Mouse (Mus musculus): ENCODE results near the gene Ccdc39. TPM values are rescaled to one million over a fixed set of nuclear protein-coding genes. Genes with fewer than 3 reads are reported as not detected.
A peak's percentile ranks its signal among the peaks of the same experiment; 100 is the strongest.

The Ccdc39 gene
- polyA plus RNA-seq (2012; fragmentation: generic; extraction: Trizol) = 0.20 TPM

- no peak for TF ChIP-seq CEBPB (IDR thresholded peaks at IDR 0.05; ENCODE audit: insufficient read depth, poor library complexity, severe bottlenecking)
- no peak for TF ChIP-seq E2F4 (IDR thresholded peaks at IDR 0.05; ENCODE audit: insufficient read depth)
- TF ChIP-seq MAX (IDR thresholded peaks at IDR 0.05; ENCODE audit: low read depth) = no peak
- no peak for TF ChIP-seq USF1 (IDR thresholded peaks at IDR 0.05; ENCODE audit: low read depth)
- TF ChIP-seq MYOG (IDR thresholded peaks at IDR 0.05; ENCODE audit: control insufficient read depth in 1 of 3, insufficient read depth in 1 of 3, insufficient read length in 2 of 3, low read depth in 2 of 3) = no peak
- TF ChIP-seq MYOD1 (IDR thresholded peaks at IDR 0.05; ENCODE audit: control insufficient read depth in 1 of 3, insufficient read length in 2 of 3, low read depth in 2 of 3) = no peak
- TF ChIP-seq POLR2A (IDR thresholded peaks at IDR 0.05; ENCODE audit: insufficient read length, low read depth) = no peak
- no peak for TF ChIP-seq TCF12 (IDR thresholded peaks at IDR 0.05; ENCODE audit: insufficient read depth, poor library complexity, severe bottlenecking)
- TF ChIP-seq SRF (IDR thresholded peaks at IDR 0.05; ENCODE audit: control insufficient read depth, insufficient read length, low read depth) = no peak
- TF ChIP-seq POLR2AphosphoS2 (IDR thresholded peaks at IDR 0.05; ENCODE audit: insufficient read length, low read depth) = no peak
- TF ChIP-seq TCF3 (IDR thresholded peaks at IDR 0.05; ENCODE audit: insufficient read length, low read depth) = no peak
- TF ChIP-seq REST (IDR thresholded peaks at IDR 0.05; ENCODE audit: insufficient read depth, insufficient read length) = no peak
- Histone ChIP-seq H3K4me2 (ENCODE audit: low read depth) (peak within 1 kb of the TSS; percentile 96), H3K4me3 (peak within 1 kb of the TSS; percentile 23), H3K79me2 (ENCODE audit: control insufficient read depth, insufficient read depth) (no peaks in the 10 kb centered on the region), H3K36me3 (ENCODE audit: control insufficient read depth, insufficient read depth) (no peaks in the 10 kb centered on the region), H3ac (ENCODE audit: control insufficient read depth, insufficient read length) (no peak within 1 kb of the TSS), H3K27me3 (ENCODE audit: control insufficient read depth, insufficient read depth, insufficient read length) (no peaks in the 10 kb centered on the region)
Measured at GRCm38 (mm10) chr3:33843801-33844632, at the start of gene Ccdc39. Gene Ccdc39 (minus strand): TSS chr3:33844310.

GRCm38 (mm10) chr3:33893433-33893832 lies 49.3 kb upstream of the Ccdc39 start:
- Histone ChIP-seq H3K4me3 (no peak overlapping the region), H3K4me2 (ENCODE audit: low read depth) (no peak overlapping the region), H3ac (ENCODE audit: control insufficient read depth, insufficient read length) (no peak overlapping the region), H3K36me3 (ENCODE audit: control insufficient read depth, insufficient read depth) (no peaks in the 10 kb centered on the region), H3K79me2 (ENCODE audit: control insufficient read depth, insufficient read depth) (no peaks in the 10 kb centered on the region), H3K27me3 (ENCODE audit: control insufficient read depth, insufficient read depth, insufficient read length) (no peaks in the 10 kb centered on the region)
- TF ChIP-seq MAX (IDR thresholded peaks at IDR 0.05; ENCODE audit: low read depth) (no peak), MYOG (IDR thresholded peaks at IDR 0.05; ENCODE audit: control insufficient read depth in 1 of 3, insufficient read depth in 1 of 3, insufficient read length in 2 of 3, low read depth in 2 of 3) (no peak), TCF12 (IDR thresholded peaks at IDR 0.05; ENCODE audit: insufficient read depth, poor library complexity, severe bottlenecking) (no peak)

GRCm38 (mm10) chr3:33887438-33887837 lies 43.3 kb upstream of the Ccdc39 start:
- Histone ChIP-seq H3K4me2 (ENCODE audit: low read depth) (no peak overlapping the region), H3K36me3 (ENCODE audit: control insufficient read depth, insufficient read depth) (no peaks in the 10 kb centered on the region), H3K79me2 (ENCODE audit: control insufficient read depth, insufficient read depth) (no peaks in the 10 kb centered on the region), H3K27me3 (ENCODE audit: control insufficient read depth, insufficient read depth, insufficient read length) (no peaks in the 10 kb centered on the region), H3K4me3 (no peak overlapping the region), H3ac (ENCODE audit: control insufficient read depth, insufficient read length) (no peak overlapping the region)
- TF ChIP-seq E2F4 (IDR thresholded peaks at IDR 0.05; ENCODE audit: insufficient read depth) (no peak), TCF3 (IDR thresholded peaks at IDR 0.05; ENCODE audit: insufficient read length, low read depth) (no peak), MYOG (IDR thresholded peaks at IDR 0.05; ENCODE audit: control insufficient read depth in 1 of 3, insufficient read depth in 1 of 3, insufficient read length in 2 of 3, low read depth in 2 of 3) (no peak), TCF12 (IDR thresholded peaks at IDR 0.05; ENCODE audit: insufficient read depth, poor library complexity, severe bottlenecking) (no peak), POLR2A (IDR thresholded peaks at IDR 0.05; ENCODE audit: insufficient read length, low read depth) (no peak), USF1 (IDR thresholded peaks at IDR 0.05; ENCODE audit: low read depth) (no peak), CEBPB (IDR thresholded peaks at IDR 0.05; ENCODE audit: insufficient read depth, poor library complexity, severe bottlenecking) (no peak), POLR2AphosphoS2 (IDR thresholded peaks at IDR 0.05; ENCODE audit: insufficient read length, low read depth) (no peak), SRF (IDR thresholded peaks at IDR 0.05; ENCODE audit: control insufficient read depth, insufficient read length, low read depth) (no peak), MAX (IDR thresholded peaks at IDR 0.05; ENCODE audit: low read depth) (no peak), MYOD1 (IDR thresholded peaks at IDR 0.05; ENCODE audit: control insufficient read depth in 1 of 3, insufficient read length in 2 of 3, low read depth in 2 of 3) (no peak), REST (IDR thresholded peaks at IDR 0.05; ENCODE audit: insufficient read depth, insufficient read length) (no peak)

- Histone ChIP-seq H3K4me2 (ENCODE audit: low read depth) (no peak overlapping the region), H3K79me2 (ENCODE audit: control insufficient read depth, insufficient read depth) (no peaks in the 10 kb centered on the region), H3K36me3 (ENCODE audit: control insufficient read depth, insufficient read depth) (no peaks in the 10 kb centered on the region), H3K4me3 (no peak overlapping the region), H3ac (ENCODE audit: control insufficient read depth, insufficient read length) (no peak overlapping the region), H3K27me3 (ENCODE audit: control insufficient read depth, insufficient read depth, insufficient read length) (no peaks in the 10 kb centered on the region)
- TF ChIP-seq TCF12 (IDR thresholded peaks at IDR 0.05; ENCODE audit: insufficient read depth, poor library complexity, severe bottlenecking) (no peak), TCF3 (IDR thresholded peaks at IDR 0.05; ENCODE audit: insufficient read length, low read depth) (no peak), POLR2A (IDR thresholded peaks at IDR 0.05; ENCODE audit: insufficient read length, low read depth) (no peak), MAX (IDR thresholded peaks at IDR 0.05; ENCODE audit: low read depth) (no peak), CEBPB (IDR thresholded peaks at IDR 0.05; ENCODE audit: insufficient read depth, poor library complexity, severe bottlenecking) (no peak), POLR2AphosphoS2 (IDR thresholded peaks at IDR 0.05; ENCODE audit: insufficient read length, low read depth) (no peak), MYOG (IDR thresholded peaks at IDR 0.05; ENCODE audit: control insufficient read depth in 1 of 3, insufficient read depth in 1 of 3, insufficient read length in 2 of 3, low read depth in 2 of 3) (no peak), SRF (IDR thresholded peaks at IDR 0.05; ENCODE audit: control insufficient read depth, insufficient read length, low read depth) (no peak), REST (IDR thresholded peaks at IDR 0.05; ENCODE audit: insufficient read depth, insufficient read length) (no peak), E2F4 (IDR thresholded peaks at IDR 0.05; ENCODE audit: insufficient read depth) (no peak), USF1 (IDR thresholded peaks at IDR 0.05; ENCODE audit: low read depth) (no peak), MYOD1 (IDR thresholded peaks at IDR 0.05; ENCODE audit: control insufficient read depth in 1 of 3, insufficient read length in 2 of 3, low read depth in 2 of 3) (no peak)
Measured at GRCm38 (mm10) chr3:33883105-33883504, 39.0 kb upstream of the Ccdc39 start.
